Mouse (Mus musculus) embryonic facial prominence, embryonic 10.5 days (tissue): Measurements from ENCODE around the gene Wdr90. TPM values are rescaled to one million over a fixed set of nuclear protein-coding genes. Genes with fewer than 3 reads are reported as not detected.

Experiments
- DNase-seq: peaks from one replicate; pipeline ENCODE4 v3.0.0-alpha.2; 2017; ENCODE audit warnings: low spot score
- H3K27ac ChIP-seq: fragments of 300-500 bp; sonication (generic); replicated peaks from 2 replicates; pipeline ENCODE4 v1.5.1; 2016; ENCODE audit warnings: mild to moderate bottlenecking
- H3K27me3 ChIP-seq: fragments of 300-500 bp; sonication (generic); replicated peaks from 2 replicates; pipeline ENCODE4 v1.6.1; 2016; ENCODE audit warnings: low read depth, mild to moderate bottlenecking; ENCODE audit not compliant: poor library complexity, severe bottlenecking
- H3K36me3 ChIP-seq: fragments of 300-500 bp; sonication (generic); replicated peaks from 2 replicates; pipeline ENCODE4 v1.6.1; 2016; ENCODE audit warnings: mild to moderate bottlenecking, moderate library complexity
- H3K4me1 ChIP-seq: fragments of 300-500 bp; sonication (generic); 2 replicates; pipeline ENCODE4 v1.6.1; 2016
- H3K4me3 ChIP-seq: fragments of 300-500 bp; sonication (generic); 2 replicates; pipeline ENCODE4 v1.5.1; 2016; ENCODE audit warnings: mild to moderate bottlenecking, moderate library complexity
- H3K9me3 ChIP-seq: fragments of 300-500 bp; sonication (generic); 2 replicates; pipeline ENCODE4 v1.6.1; 2016; ENCODE audit warnings: mild to moderate bottlenecking
- WGBS: fragments of 180-500 bp; shearing (Covaris S2); methylation state at CpG from one replicate; pipeline ENCODE4 v1.1.7; 2016; 5-methylcytosine and 5-hydroxymethylcytosine counted together
- polyA plus RNA-seq: library from polyadenylated mRNA; unstranded; fragments of >200 nt; fragmentation: Nextera tagmentation; extraction: Ambion mirVana; gene quantifications from 2 replicates; pipeline ENCODE4 v1.2.1, GENCODE M21; 2016

Wdr90 gene
- polyA plus RNA-seq, 1 experiment from 2014 or later = 53.8 TPM

DNA sequence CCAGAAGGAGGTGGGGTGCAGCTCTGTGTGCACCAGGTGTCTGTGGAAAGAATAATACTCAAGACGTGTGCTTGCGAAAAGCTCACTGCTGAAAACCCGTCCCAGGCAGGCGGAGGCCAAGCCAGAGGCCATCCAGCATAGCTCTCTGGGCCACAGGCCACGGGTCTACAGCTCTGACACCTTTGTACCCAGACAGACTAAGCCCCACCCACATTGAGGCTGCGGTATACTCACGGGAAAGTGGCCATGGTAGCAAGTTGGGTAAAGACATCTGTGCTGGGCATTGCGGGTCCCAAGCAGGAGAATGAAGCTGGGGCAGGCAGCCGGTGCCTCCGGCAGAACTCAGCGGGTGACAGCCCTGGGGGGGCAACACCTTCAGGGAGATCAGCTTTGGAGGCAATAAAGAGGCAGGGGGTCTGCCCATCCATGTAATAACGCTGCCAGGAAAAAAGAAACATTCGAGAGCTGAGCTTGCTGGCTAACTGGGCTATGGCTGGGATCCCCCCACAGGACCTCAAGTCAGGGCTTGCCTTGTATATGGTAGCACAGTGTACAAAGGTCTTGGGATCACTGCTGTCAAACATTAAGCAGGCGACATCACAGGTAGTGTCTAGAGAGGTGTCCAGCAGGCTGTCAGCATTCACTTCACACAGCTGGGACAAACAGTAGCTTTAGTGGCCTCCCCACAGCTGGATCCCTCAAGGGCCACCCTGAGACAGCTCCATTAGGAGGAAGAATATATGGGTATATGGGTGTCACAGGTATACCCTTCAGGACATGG lies 21.7 kb downstream of the Wdr90 start:
- Histone ChIP-seq H3K4me1 (peaks cover 52% of the 10 kb centered on the region), H3K27me3 (no peaks in the 10 kb centered on the region), H3K36me3 (peaks cover 81% of the 10 kb centered on the region)

DNA sequence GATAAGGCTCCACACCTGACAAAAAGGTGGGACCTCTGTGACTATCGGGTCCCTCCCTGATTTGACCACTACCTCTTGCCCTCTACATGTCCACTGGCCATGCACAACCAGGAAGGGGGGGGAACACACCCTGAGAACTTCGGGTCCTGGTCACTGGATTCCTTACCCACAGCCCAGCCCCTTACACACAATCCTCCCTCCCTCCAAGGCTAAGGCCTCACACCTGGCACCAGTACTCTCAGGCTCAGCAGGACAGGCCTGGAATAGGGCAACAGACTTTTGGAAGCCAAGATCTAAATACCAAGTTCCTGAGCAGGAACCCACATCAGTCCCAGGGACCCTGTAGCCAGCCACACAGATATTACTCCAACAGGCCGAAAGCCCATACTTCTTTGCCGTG lies 22.4 kb downstream of the Wdr90 start:
- Histone ChIP-seq H3K9me3 (no peaks in the 10 kb centered on the region), H3K4me3 (no peak overlapping the region), H3K4me1 (peaks cover 57% of the 10 kb centered on the region), H3K27ac (no peak overlapping the region), H3K36me3 (peaks cover 84% of the 10 kb centered on the region), H3K27me3 (no peaks in the 10 kb centered on the region)
- DNase-seq = no peak
- WGBS = 85% methylated on average over 4 of the region's 4 CpGs

More for the DNA sequence above, 21.7 kb downstream of the Wdr90 start:
- Histone ChIP-seq H3K4me3 (no peak overlapping the region; the same call in 1 of the 2 replicates), H3K27ac (no peak overlapping the region), H3K9me3 (no peaks in the 10 kb centered on the region)
- DNase-seq = no peak
- 86% methylated on average over 14 of the region's 14 CpGs for WGBS

DNA sequence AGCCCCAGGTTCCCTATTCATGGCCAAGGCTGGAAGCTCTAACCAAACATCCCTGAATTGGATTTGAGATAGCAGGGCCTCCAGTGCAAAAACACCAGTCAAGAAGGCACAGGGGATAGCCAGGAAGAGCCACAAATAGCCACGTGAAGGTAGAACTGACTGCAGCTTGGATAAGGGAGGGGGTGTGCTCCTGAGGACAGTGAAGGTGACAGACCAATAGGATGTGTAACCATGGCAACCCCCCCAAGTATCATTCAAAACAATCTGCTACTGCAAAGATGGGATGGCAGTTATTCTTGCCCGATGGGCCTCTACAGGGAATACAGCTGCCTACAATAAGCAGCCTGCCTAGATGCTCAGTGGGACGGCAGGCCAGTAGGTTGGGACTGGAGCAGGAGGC lies 23.8 kb downstream of the Wdr90 start:
- WGBS = 61% methylated on average over 3 of the region's 3 CpGs
- H3K4me3 ChIP-seq = peak overlapping the region; percentile 59
- H3K27ac ChIP-seq = peak overlapping the region; percentile 80; the same call in 1 of the 2 replicates
- peaks cover 52% of the 10 kb centered on the region for H3K4me1 ChIP-seq
- DNase-seq = peak; percentile 23
- no peaks in the 10 kb centered on the region for H3K27me3 ChIP-seq
- no peaks in the 10 kb centered on the region for H3K9me3 ChIP-seq
- peaks cover 75% of the 10 kb centered on the region for H3K36me3 ChIP-seq

DNA sequence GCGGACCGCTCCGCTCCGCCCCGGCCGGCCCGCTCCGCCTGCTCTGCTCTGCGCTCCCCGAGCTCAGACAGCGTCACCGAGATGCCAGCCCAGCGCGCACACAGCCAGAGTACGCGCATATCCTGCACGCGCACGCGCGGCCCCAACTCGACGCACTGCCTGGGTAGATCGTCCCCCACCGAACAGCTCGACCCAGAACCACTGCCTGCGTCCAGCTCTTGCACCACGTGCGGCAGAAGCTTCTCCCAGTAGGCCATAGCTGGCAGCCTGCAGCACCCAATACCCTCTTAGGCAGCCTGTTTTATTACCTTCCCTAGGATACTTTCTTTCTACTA lies 24.3 kb downstream of the Wdr90 start, which contains the start of gene Rhbdl1:
Gene Rhbdl1, minus strand, starts transcription at position 220 of the 335 bp plus-strand sequence.
- H3K27me3 ChIP-seq = no peaks in the 10 kb centered on the region
- no peaks in the 10 kb centered on the region for H3K9me3 ChIP-seq
- WGBS = 3% methylated on average over 29 of the region's 29 CpGs
- H3K4me1 ChIP-seq = peaks cover 52% of the 10 kb centered on the region
- H3K4me3 ChIP-seq = peak within 1 kb of the TSS; percentile 59
- DNase-seq = peak; percentile 77
- H3K36me3 ChIP-seq = peaks cover 70% of the 10 kb centered on the region
- peak within 1 kb of the TSS; percentile 80 for H3K27ac ChIP-seq

DNA sequence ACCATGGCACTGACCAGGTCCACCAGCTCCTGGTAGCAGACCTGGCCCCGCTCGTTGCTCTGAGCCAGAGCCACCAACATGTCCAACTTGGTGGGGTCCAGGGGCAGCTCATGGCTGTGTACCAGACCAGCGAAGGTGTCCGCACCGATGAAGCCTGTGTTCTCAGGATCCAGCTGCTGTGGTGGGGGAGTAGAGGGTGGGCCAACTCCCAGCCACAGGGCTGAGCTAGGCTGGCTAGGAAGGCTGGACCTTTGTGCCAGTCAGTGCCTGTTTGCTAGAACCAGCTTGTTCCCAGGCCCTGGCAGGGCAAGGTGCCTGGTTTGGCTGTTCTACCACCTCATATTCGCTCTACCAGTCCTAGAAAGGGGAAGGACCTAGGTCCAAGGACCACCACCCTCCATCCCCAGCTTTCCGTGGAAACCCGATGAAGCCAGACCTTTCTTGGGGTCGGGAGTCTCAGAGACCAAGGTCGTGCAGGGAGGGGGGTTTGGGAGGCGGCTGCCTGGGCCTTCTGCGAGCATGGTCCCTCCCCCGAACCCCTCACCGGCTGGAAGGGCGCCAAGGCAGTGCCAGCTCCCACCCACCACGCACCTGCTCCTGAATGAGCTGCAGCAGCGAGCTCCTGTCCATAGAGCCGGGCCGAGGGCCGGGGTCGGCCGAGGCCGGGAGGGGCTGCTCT lies 24.8 kb downstream of the Wdr90 start:
- H3K4me3 ChIP-seq = peak overlapping the region; percentile 59
- peak overlapping the region; percentile 80 for H3K27ac ChIP-seq
- H3K36me3 ChIP-seq = peaks cover 70% of the 10 kb centered on the region
- H3K4me1 ChIP-seq = peaks cover 57% of the 10 kb centered on the region
- WGBS = 22% methylated on average over 23 of the region's 23 CpGs
- H3K9me3 ChIP-seq = no peaks in the 10 kb centered on the region
- peak; percentile 20 for DNase-seq
- no peaks in the 10 kb centered on the region for H3K27me3 ChIP-seq

DNA sequence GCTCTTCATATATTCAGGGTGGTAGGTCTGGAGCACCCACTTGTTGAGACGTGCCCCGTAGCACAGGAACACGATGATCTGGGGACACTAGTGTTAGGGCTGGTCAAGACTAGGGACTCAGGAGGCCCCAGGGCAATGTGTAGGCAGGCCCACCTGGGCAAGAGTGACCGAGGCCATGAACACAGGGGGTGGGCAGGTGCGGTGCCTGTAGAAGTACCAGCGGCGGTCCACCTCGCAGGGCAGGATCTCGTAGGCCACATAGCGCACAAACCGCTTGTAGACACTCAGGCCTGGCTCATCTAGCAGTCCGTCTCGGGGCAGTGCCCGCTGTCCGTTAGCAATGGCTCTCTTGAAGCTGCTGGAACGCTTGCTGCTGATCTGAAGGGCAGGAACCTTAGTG lies 25.5 kb downstream of the Wdr90 start:
- Histone ChIP-seq H3K9me3 (no peaks in the 10 kb centered on the region), H3K27me3 (no peaks in the 10 kb centered on the region), H3K27ac (no peak overlapping the region), H3K4me3 (peak overlapping the region; percentile 59; the same call in 1 of the 2 replicates), H3K4me1 (peaks cover 64% of the 10 kb centered on the region), H3K36me3 (peaks cover 70% of the 10 kb centered on the region)
- no peak for DNase-seq
- WGBS = 92% methylated on average over 16 of the region's 16 CpGs

DNA sequence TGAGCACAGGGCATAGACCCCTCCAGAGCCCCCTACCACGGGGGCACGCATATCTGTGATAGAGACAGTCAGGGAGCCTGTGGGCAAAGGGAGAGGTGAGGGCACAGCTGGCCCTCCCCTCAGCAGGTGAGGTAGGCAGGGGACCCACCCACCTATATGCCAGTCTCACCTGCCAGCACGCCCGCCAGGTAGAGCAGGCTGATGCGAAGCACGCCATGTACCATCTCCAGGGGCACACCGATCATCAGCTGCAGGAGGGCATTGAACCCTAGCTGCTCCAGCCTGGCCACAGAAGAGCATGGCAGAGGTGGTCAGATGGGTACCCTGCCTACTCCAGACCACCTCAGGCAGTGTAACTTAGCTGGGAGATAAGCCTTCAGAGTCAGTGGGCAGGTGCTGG lies 26.0 kb downstream of the Wdr90 start:
- H3K9me3 ChIP-seq = no peaks in the 10 kb centered on the region
- no peaks in the 10 kb centered on the region for H3K27me3 ChIP-seq
- DNase-seq = no peak
- WGBS = 96% methylated on average over 7 of the region's 7 CpGs
- H3K4me3 ChIP-seq = peak overlapping the region; percentile 81
- H3K27ac ChIP-seq = no peak overlapping the region
- peaks cover 69% of the 10 kb centered on the region for H3K4me1 ChIP-seq
- peaks cover 70% of the 10 kb centered on the region for H3K36me3 ChIP-seq

DNA sequence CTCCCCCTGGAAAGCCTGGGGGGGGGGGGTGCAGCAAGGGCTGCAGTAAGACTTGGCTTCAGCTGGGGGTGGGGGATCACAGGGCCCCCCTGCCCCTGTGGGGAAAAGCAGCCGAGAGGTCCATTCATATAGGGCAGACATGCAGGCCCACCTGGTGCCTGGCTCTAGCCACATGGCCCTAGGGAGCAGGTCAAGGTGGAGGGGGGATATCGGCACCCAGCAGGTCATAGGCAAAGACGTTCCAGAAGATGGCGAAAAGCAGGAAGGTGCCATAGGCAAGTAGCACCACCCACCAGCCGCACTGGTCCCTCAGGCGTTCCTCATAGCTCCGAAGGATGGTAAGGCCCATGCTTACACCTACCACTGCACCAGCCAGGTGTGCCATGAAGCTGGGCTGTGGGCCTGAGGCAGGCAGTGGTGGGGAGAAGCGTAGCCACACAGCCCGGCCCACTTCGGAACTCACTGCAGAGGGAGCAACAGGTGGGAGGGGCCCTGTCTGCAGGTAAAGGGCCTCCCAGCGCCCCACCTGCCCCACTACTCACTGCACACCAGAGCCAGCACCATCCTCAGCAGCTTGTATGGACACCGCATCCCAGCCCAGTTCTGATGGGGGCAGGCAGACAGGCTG lies 26.6 kb downstream of the Wdr90 start:
- Histone ChIP-seq H3K36me3 (peaks cover 70% of the 10 kb centered on the region), H3K27ac (peak overlapping the region; percentile 95), H3K27me3 (no peaks in the 10 kb centered on the region), H3K4me3 (peak overlapping the region; percentile 81), H3K9me3 (no peaks in the 10 kb centered on the region), H3K4me1 (peaks cover 75% of the 10 kb centered on the region)
- DNase-seq = no peak
- 86% methylated on average over 12 of the region's 12 CpGs for WGBS

DNA sequence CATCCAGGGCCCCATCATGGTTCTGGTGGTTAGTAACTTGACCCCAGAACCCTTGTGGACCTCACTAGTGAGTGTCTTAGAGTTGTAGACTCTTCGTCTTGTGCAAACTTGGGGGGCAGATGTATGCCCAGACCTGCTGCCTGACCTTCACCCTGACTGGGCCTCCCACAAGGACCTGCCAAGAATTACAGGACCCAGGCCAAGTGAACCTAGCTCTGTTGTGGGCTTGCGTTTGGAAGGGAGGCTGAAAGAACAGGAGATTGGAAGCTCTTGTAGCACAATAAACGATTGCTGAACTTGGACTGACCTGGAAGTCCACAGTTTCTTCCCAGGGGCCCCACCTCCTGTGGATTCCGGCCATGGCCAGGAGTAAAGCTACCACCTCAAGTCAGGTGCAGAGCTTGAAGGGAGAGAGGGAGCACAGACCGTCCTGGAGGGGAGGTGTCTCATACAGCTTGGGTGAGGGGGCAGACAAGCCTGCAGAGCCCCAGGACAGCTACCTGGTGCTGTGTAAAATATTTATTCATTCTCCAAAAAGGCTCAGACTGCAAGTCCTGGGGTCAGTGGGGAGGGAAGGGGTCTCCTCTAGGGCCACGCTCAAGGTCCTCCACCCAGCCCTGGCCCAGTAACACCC lies 27.2 kb downstream of the Wdr90 start:
- WGBS = 55% methylated on average over 6 of the region's 6 CpGs
- Histone ChIP-seq H3K9me3 (no peaks in the 10 kb centered on the region), H3K4me3 (peak overlapping the region; percentile 81), H3K36me3 (peaks cover 67% of the 10 kb centered on the region), H3K4me1 (peaks cover 81% of the 10 kb centered on the region), H3K27ac (peak overlapping the region; percentile 95), H3K27me3 (no peaks in the 10 kb centered on the region)
- DNase-seq = no peak

DNA sequence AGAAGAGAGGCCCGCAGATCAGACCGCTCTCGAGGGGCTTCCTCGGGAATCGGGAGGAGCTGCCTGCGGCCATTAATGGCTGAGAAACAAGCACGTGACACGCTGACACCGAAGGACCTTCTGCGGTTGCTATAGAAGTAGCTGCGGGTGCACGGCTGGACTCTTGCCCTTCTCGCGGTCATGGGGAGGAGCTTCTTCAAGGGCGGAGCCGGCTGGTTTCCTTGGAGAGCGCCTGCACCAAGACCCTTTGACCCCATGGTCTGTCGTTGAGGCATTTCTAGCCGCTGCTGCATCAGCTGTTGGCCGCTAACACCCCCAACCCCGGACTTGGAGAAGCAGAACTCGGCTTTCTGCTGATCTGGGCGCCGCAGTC lies 28.0 kb downstream of the Wdr90 start, which contains the start of gene Stub1:
Gene Stub1, minus strand, starts transcription at position 114 of the 373 bp plus-strand sequence.
- DNase-seq = peak; percentile 90
- H3K4me1 ChIP-seq = peaks cover 85% of the 10 kb centered on the region
- under 1% methylated on average over 24 of the region's 24 CpGs for WGBS

DNA sequence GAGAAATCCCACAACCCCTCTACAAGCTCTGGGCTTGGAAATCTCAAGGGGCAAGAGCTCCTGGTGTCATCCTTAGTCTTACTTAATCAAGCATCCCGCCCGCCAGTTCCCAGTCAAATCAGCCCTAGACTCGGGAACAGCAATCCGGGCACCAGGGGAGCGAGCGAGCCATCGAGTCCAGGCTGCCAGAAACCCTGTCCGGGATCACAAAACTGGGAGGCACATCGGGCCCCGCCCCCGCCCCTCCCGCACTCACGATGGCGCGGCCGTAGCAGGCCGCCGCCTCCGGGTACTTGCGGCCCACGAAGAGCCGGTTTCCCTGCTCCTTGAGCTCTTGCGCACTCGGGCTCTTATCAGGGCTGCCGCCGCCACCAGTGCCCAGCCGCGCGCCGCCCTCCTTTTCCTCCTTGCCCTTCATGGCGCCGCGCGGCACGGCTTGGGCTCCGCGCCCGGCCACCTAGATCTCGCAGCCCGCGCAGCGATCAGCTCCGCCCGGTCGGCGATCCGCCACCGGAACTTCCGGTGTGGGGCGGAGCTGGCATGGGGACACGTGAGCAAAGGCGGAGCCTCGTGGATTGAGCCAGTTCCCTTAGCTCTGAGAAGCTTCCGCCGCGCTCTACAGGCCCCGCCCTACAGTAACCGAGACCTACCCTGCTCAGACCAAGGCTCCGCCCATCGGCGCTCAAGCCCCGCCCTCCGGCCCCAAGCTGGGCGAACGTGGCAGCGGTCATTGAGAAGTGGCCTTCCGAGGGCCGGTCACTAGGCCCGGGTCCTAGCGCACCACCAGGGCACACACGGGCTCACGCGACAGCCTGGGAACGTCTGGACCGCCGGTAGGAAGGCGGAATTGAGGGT lies 28.6 kb downstream of the Wdr90 start:
- peak; percentile 99 for DNase-seq
- Histone ChIP-seq H3K27ac (peak overlapping the region; percentile 95), H3K4me1 (peaks cover 85% of the 10 kb centered on the region), H3K36me3 (peaks cover 60% of the 10 kb centered on the region), H3K27me3 (no peaks in the 10 kb centered on the region), H3K9me3 (no peaks in the 10 kb centered on the region), H3K4me3 (peak overlapping the region; percentile 81)
- WGBS = under 1% methylated on average over 77 of the region's 77 CpGs

More for the DNA sequence above, 28.0 kb downstream of the Wdr90 start, which contains the start of gene Stub1:
- Histone ChIP-seq H3K4me3 (peak within 1 kb of the TSS; percentile 81), H3K36me3 (peaks cover 60% of the 10 kb centered on the region), H3K9me3 (no peaks in the 10 kb centered on the region), H3K27ac (peak within 1 kb of the TSS; percentile 95), H3K27me3 (no peaks in the 10 kb centered on the region)
